Mouse (Mus musculus): ENCODE measurements around the gene Xpc.

GRCm38 (mm10) chr6:91530673-91531072, 15.0 kb upstream of the Xpc start:
- no peak for TF ChIP-seq CTCF (IDR thresholded peaks at IDR 0.05; ENCODE audit: extremely low read depth, insufficient read depth, insufficient read length, insufficient replicate concordance)
- TF ChIP-seq POLR2A (IDR thresholded peaks at IDR 0.05; ENCODE audit: low read depth, low read length), result no peak

All from spleen, adult 2 months (tissue).